Mouse (Mus musculus): Measurements from ENCODE around the gene Tcf23. TPM values are rescaled to one million over a fixed set of nuclear protein-coding genes. Genes with fewer than 3 reads are reported as not detected.

The Tcf23 gene
- polyA plus RNA-seq, 1 experiment from 2014 or later = 0.08 TPM

DNA sequence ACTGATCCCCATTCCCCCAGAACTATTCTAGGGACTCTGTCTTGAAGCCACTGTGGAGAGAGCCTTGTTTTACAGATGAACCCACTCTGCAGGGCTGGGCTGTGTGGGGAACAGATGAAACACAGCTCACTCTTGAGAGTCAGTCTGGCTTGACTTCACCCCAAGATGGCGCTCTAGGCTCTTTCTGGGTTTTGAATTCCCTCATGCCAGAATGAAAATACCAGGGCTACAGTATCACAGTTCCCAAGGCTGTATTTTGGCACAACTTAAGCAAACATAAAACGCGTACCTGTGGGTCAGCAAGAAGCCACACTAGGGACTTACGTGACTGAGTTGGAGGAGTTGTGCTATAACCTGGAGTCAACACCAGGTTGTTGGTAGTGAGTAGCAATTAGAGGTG is 38.3 kb upstream of the Tcf23 start:
- Histone ChIP-seq H3K9ac (no peak overlapping the region), H3K27me3 (no peaks in the 10 kb centered on the region), H3K27ac (replicated peaks) (no peak overlapping the region), H3K4me1 (replicated peaks) (no peaks in the 10 kb centered on the region), H3K4me3 (replicated peaks) (no peak overlapping the region), H3K9me3 (replicated peaks) (no peaks in the 10 kb centered on the region), H3K36me3 (replicated peaks) (no peaks in the 10 kb centered on the region), H3K4me2 (no peak overlapping the region)
- ATAC-seq (ENCODE audit: insufficient read depth) = no peak
- WGBS (ENCODE audit: insufficient replicate concordance) = 54% methylated on average over 4 of the region's 4 CpGs

DNA sequence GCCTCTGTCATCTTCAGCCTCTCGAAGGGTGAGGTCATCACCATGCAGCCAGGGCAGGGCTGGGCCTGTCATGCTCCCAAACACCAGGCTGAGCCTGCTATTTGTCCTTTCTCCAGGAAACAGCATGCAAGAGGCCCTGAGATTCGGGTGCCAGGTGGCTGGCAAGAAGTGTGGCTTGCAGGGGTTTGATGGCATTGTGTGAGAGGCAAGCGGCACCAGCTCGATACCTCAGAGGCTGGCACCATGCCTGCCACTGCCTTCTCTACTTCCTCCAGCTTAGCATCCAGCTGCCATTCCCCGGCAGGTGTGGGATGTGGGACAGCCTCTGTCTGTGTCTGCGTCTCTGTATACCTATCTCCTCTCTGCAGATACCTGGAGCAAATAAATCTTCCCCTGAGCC is 37.6 kb upstream of the Tcf23 start:
- Histone ChIP-seq H3K9me3 (replicated peaks) (no peaks in the 10 kb centered on the region), H3K36me3 (replicated peaks) (no peaks in the 10 kb centered on the region), H3K4me3 (replicated peaks) (no peak overlapping the region), H3K27me3 (no peaks in the 10 kb centered on the region), H3K4me2 (no peak overlapping the region), H3K27ac (replicated peaks) (no peak overlapping the region), H3K4me1 (replicated peaks) (no peaks in the 10 kb centered on the region), H3K9ac (no peak overlapping the region)
- no peak for ATAC-seq (ENCODE audit: insufficient read depth)
- WGBS (ENCODE audit: insufficient replicate concordance) = 77% methylated on average over 6 of the region's 6 CpGs

DNA sequence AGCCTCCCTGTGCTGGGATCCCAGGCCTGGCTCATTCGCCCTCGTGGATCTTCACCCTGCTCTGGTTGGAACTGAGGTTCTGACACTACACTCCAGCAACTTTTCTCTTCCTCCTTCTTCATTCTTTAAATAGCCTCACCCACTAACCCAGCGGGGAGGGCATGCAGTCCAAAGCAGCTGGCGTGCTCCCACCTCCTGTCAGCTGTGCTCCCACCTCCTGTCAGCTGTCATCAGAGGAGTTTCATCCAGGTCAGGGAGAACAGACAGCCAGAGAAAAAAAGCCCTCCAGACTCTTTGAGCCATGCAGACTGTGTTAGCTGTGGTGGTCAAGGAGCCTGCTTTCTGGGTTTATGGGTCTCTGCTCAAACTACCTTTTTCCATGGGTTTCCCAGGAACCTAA is 37.1 kb upstream of the Tcf23 start:
- Histone ChIP-seq H3K27me3 (no peaks in the 10 kb centered on the region), H3K4me3 (replicated peaks) (no peak overlapping the region), H3K4me2 (no peak overlapping the region), H3K27ac (replicated peaks) (no peak overlapping the region), H3K4me1 (replicated peaks) (no peaks in the 10 kb centered on the region), H3K9ac (no peak overlapping the region), H3K9me3 (replicated peaks) (no peaks in the 10 kb centered on the region), H3K36me3 (replicated peaks) (no peaks in the 10 kb centered on the region)
- no peak for ATAC-seq (ENCODE audit: insufficient read depth)
- WGBS (ENCODE audit: insufficient replicate concordance) = 53% methylated on average over 4 of the region's 4 CpGs

DNA sequence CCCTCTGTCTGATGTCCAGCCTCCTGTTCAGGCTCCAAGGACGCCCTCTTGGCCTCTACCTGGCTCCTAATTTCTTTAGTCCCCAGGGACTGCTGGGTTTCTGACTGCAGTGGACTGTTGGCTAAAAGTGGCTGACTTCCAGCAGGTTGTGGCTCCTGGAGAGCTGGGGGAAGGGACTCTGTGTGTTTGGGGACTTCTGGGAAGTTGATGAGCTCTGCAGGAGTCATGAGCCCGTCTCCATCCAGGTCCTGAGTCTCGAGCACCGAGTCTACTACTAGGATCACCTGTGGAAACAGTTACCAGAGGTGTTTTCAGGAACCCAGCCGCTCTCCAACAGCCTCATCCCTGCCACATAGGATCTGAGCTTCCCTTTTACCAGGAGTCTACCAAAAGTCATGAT is 34.8 kb upstream of the Tcf23 start:
- Histone ChIP-seq H3K4me3 (replicated peaks) (no peak overlapping the region), H3K4me1 (replicated peaks) (no peaks in the 10 kb centered on the region), H3K36me3 (replicated peaks) (no peaks in the 10 kb centered on the region), H3K27me3 (no peaks in the 10 kb centered on the region), H3K9ac (no peak overlapping the region), H3K4me2 (no peak overlapping the region), H3K27ac (replicated peaks) (no peak overlapping the region), H3K9me3 (replicated peaks) (no peaks in the 10 kb centered on the region)
- WGBS (ENCODE audit: insufficient replicate concordance) = 52% methylated on average over 5 of the region's 5 CpGs
- no peak for ATAC-seq (ENCODE audit: insufficient read depth)

DNA sequence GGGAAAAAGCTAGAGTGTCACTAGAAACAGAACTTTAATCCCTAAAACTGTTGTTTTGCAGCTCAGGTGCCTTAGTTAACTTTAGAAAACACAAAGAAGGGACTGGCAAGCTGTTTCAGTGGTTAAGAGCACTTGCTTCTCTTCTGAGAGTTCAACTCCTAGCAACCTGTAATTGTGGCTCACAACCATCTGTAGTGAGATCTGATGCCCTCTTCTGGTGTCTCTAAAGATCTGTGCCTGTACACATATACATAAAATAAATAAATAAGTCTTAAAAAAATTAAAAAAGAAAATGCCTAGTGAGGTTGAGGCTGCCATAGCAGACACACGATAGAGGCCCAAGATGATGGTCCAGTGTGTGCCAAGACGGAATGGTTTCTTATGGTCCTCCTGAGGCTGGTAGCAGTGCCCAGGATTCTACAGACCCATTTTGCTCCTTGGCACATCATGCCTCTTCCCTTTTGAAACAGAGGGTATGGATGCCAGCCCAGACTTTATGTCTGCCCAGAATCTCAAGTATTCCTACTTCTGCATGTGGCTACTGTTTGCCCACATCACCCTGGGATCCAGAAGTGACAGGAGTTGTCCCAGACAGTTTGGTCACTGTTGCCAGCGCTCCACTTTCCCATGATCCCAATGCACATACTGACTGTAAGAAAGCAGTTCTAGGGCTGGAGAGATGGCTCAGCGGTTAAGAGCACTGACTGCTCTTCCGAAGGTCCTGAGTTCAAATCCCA is 33.6 kb upstream of the Tcf23 start:
- Histone ChIP-seq H3K4me2 (no peak overlapping the region), H3K36me3 (replicated peaks) (no peaks in the 10 kb centered on the region), H3K27ac (replicated peaks) (no peak overlapping the region), H3K9me3 (replicated peaks) (no peaks in the 10 kb centered on the region), H3K9ac (no peak overlapping the region), H3K4me1 (replicated peaks) (no peaks in the 10 kb centered on the region), H3K4me3 (replicated peaks) (no peak overlapping the region), H3K27me3 (no peaks in the 10 kb centered on the region)
- ATAC-seq (ENCODE audit: insufficient read depth) = no peak
- WGBS (ENCODE audit: insufficient replicate concordance) = 75% methylated on average over 5 of the region's 5 CpGs

DNA sequence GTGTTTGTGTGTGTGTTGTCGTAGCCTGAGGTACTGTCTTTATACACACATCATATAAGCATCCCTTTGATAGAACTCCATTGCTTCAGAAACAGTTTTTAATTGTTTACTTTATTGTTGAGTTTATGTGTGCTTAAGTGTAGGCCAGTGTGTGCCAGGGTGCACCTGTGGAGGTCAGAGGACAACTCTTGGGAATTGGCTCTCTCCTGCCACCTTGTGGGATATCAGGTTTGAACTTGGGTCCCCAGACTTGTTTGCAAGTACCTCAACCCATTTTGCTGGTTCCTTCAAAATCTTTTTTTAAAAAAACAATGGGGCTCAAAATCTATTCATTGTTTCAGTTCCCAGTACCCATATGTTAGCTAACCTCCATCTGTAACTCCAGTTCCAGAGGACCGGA is 25.5 kb upstream of the Tcf23 start:
- no peaks in the 10 kb centered on the region for H3K9me3 ChIP-seq (replicated peaks)
- H3K9ac ChIP-seq = no peak overlapping the region
- H3K4me1 ChIP-seq (replicated peaks) = peaks cover 5% of the 10 kb centered on the region
- H3K4me2 ChIP-seq = no peak overlapping the region
- no peak for ATAC-seq (ENCODE audit: insufficient read depth)
- H3K36me3 ChIP-seq (replicated peaks) = no peaks in the 10 kb centered on the region
- H3K27me3 ChIP-seq = peaks cover 24% of the 10 kb centered on the region
- WGBS (ENCODE audit: insufficient replicate concordance) = 73% methylated on average over 2 of the region's 2 CpGs
- H3K4me3 ChIP-seq (replicated peaks) = no peak overlapping the region
- no peak overlapping the region for H3K27ac ChIP-seq (replicated peaks)

DNA sequence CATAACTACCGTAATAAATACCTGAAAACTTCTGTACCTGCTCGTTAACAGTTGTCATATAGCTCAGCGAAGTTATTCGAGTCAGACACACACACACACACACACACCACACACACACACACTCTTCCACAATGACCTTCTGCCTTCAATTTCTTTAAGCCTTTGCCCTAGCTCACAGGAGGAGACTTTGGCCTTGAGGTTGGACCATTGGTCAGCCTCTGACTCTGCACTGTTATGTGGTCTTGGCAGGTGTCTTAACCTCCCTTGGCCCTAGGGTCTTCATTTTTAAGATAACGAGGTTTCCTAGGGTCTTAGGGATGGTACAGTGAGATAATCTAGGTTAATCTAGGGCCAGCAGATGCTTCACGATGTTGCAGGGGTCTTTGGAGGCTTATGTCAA is 24.1 kb upstream of the Tcf23 start:
- no peak overlapping the region for H3K9ac ChIP-seq
- H3K4me2 ChIP-seq = no peak overlapping the region
- ATAC-seq (ENCODE audit: insufficient read depth) = no peak
- peaks cover 27% of the 10 kb centered on the region for H3K27me3 ChIP-seq
- H3K27ac ChIP-seq (replicated peaks) = no peak overlapping the region
- WGBS (ENCODE audit: insufficient replicate concordance) = 64% methylated on average over 6 of the region's 6 CpGs
- peaks cover 15% of the 10 kb centered on the region for H3K4me1 ChIP-seq (replicated peaks)
- no peak overlapping the region for H3K4me3 ChIP-seq (replicated peaks)
- H3K36me3 ChIP-seq (replicated peaks) = no peaks in the 10 kb centered on the region
- H3K9me3 ChIP-seq (replicated peaks) = no peaks in the 10 kb centered on the region

DNA sequence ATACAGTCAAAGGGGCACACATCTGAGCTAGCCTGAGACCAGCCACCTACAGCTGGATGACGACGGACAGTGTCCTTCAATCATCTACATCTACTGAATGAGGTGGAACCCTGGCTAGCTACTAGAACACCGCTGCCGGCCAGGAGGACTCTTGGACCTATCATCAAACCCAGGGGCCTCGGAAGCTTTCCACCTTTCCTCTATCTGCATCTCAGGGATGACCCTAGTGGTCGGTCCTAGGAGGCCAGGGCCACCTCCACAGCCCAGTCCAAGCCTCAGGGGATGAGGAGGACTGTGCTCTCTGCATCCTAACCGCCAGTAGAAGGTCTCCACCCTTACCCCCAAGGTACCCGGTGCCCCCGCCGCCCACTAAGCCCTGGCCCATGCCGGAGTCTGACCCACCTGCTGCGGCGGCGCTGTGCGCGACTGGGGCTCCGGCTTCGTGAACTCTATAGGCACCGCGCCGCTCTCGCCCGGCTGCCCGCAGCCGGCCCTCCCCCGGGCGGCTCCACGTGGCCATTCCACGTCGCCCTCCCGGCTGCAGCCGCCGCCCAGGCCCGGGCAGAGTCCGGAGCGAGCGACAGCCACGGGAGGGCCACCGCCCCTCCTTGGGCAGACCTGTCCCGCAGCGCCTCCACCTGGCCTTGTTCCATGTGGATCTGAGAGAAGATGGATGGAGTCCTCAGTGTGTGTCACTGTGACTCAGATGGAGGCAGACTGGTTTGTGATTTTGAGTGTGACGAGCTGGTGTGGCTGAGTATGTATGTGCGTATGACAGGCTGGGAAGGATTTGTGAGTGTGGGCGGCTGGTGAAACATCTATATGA is 23.3 kb upstream of the Tcf23 start, which contains the start of gene Cgref1:
Gene Cgref1, minus strand, starts transcription at position 636 of the 826 bp plus-strand sequence.
- Histone ChIP-seq H3K4me1 (replicated peaks) (peaks cover 22% of the 10 kb centered on the region), H3K4me3 (replicated peaks) (peak within 1 kb of the TSS; percentile 46), H3K4me2 (peak within 1 kb of the TSS; percentile 65), H3K9me3 (replicated peaks) (no peaks in the 10 kb centered on the region), H3K27me3 (peaks cover 27% of the 10 kb centered on the region), H3K27ac (replicated peaks) (no peak within 1 kb of the TSS), H3K36me3 (replicated peaks) (no peaks in the 10 kb centered on the region), H3K9ac (no peak within 1 kb of the TSS)
- peak; percentile 37 for ATAC-seq (ENCODE audit: insufficient read depth)
- 8% methylated on average over 44 of the region's 44 CpGs for WGBS (ENCODE audit: insufficient replicate concordance)

DNA sequence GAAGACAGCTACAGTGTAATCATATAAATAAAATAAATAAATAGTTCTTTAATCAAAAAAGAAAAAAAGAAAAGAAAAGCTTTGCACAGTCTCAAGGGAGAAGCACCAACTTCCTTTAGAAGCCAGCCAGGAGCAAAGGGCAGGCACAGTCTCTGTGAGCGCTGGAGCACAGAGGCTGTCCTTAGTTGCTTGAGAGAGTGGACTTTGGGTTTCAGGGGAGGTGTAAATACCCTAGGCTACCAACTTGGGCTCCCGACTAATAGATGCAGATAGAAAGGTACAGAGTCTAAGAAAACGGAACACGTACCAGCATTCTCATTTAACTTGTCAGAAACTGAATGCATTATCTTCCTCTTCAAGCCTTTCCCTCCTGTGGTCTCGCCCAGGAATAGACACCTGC is 19.8 kb upstream of the Tcf23 start:
- H3K4me2 ChIP-seq = no peak overlapping the region
- WGBS (ENCODE audit: insufficient replicate concordance) = 57% methylated on average over 5 of the region's 5 CpGs
- no peaks in the 10 kb centered on the region for H3K9me3 ChIP-seq (replicated peaks)
- peaks cover 27% of the 10 kb centered on the region for H3K27me3 ChIP-seq
- H3K4me3 ChIP-seq (replicated peaks) = no peak overlapping the region
- no peak overlapping the region for H3K27ac ChIP-seq (replicated peaks)
- no peak for ATAC-seq (ENCODE audit: insufficient read depth)
- no peak overlapping the region for H3K9ac ChIP-seq
- H3K4me1 ChIP-seq (replicated peaks) = peaks cover 39% of the 10 kb centered on the region
- H3K36me3 ChIP-seq (replicated peaks) = peaks cover 15% of the 10 kb centered on the region

DNA sequence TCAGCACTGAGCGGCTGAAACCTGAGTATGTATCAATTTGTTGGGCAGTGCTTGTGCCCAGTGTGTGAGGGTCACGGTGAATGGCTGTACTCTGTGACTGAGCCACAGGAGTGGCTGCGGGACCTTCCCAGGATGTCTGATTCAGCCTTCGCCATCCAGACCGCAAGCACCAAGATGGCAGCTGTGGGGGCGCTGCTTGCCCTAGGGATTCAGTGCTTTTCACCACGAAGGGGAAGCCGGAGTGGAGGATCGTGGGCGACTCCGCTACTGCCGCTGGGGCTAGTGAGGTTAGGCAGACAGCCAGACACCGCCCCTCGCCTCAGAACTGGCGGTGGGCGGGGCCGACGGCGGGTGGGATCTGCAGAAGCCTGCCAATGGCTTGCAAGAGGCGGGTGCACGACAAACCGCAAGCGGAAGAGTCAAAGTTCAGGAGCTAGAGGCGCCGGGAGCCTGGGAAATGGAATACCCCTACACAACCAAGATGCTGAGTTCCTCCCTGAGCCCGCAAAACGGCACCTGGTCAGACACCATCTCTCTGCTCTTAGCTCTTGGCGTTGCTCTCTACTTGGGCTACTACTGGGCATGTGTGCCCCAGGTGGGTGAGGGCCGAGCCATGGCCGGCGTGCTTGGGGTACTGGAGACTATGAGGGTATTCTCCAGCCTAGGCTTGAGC is 18.7 kb upstream of the Tcf23 start:
- H3K27me3 ChIP-seq = peaks cover 19% of the 10 kb centered on the region
- peak overlapping the region; percentile 69 for H3K4me3 ChIP-seq (replicated peaks)
- peak overlapping the region; percentile 95 for H3K4me2 ChIP-seq
- peaks cover 26% of the 10 kb centered on the region for H3K36me3 ChIP-seq (replicated peaks)
- WGBS (ENCODE audit: insufficient replicate concordance) = under 1% methylated on average over 31 of the region's 31 CpGs
- H3K9ac ChIP-seq = peak overlapping the region; percentile 64
- H3K9me3 ChIP-seq (replicated peaks) = no peaks in the 10 kb centered on the region
- peak; percentile 82 for ATAC-seq (ENCODE audit: insufficient read depth)
- H3K27ac ChIP-seq (replicated peaks) = peak overlapping the region; percentile 48; the same call in 1 of the 2 replicates
- peaks cover 40% of the 10 kb centered on the region for H3K4me1 ChIP-seq (replicated peaks)

DNA sequence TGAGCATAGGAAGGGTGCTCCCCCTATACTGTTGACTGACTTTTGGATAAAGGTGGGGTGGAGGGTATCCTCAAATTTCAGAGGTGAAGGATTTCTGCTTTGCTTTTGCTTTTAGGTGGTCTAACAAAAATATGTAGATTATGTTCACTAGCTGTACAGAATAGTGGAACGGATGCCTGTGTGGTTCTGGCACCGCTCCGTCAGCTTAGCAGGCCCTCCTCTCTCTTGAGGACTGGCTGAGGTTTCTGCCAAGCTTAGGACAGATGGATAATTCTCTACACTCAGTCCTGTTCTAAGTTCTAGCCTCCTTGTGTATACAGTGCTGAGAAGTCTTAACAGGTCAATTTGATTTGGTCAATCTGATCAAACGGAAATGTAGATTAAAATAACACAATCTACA is 18.0 kb upstream of the Tcf23 start:
- H3K27ac ChIP-seq (replicated peaks) = peak overlapping the region; percentile 48; the same call in 1 of the 2 replicates
- H3K4me1 ChIP-seq (replicated peaks) = peaks cover 35% of the 10 kb centered on the region
- H3K9ac ChIP-seq = peak overlapping the region; percentile 64
- WGBS (ENCODE audit: insufficient replicate concordance) = 64% methylated on average over 4 of the region's 4 CpGs
- ATAC-seq (ENCODE audit: insufficient read depth) = peak; percentile 5; the same call in 1 of the 2 replicates
- H3K4me2 ChIP-seq = peak overlapping the region; percentile 95
- no peaks in the 10 kb centered on the region for H3K9me3 ChIP-seq (replicated peaks)
- H3K36me3 ChIP-seq (replicated peaks) = peaks cover 33% of the 10 kb centered on the region
- peaks cover 12% of the 10 kb centered on the region for H3K27me3 ChIP-seq
- peak overlapping the region; percentile 69 for H3K4me3 ChIP-seq (replicated peaks)

All from liver, embryonic 15.5 days (tissue).